Mouse (Mus musculus) MEL (cell line): ENCODE data around the gene Ctdnep1.

Source experiments
- BHLHE40 ChIP-seq: IDR thresholded peaks from 2 replicates; pipeline ENCODE4 v1.6.1; 2012; ENCODE audit warnings: low read depth, mild to moderate bottlenecking, inconsistent platforms, low read length, improper control_type of control experiment, borderline replicate concordance
- CHD2 ChIP-seq: IDR thresholded peaks from 2 replicates; pipeline ENCODE4 v1.6.1; 2011; ENCODE audit warnings: low read length, improper control_type of control experiment
- CTCF ChIP-seq, 3 experiments: IDR thresholded peaks in 2 of 3; conservative IDR thresholded peaks in 1 of 3; 2 replicates each; pipeline ENCODE4 v1.5.1; 2011 to 2012; ENCODE audit warnings: low read length in 3 of 3, low read depth in 2 of 3, mild to moderate bottlenecking in 2 of 3, improper control_type of control experiment in 1 of 3, inconsistent platforms in 1 of 3, mixed read lengths in 1 of 3, moderate library complexity in 1 of 3; ENCODE audit not compliant: control insufficient read depth in 1 of 3, insufficient read depth in 1 of 3, poor library complexity in 1 of 3, severe bottlenecking in 1 of 3
- EP300 ChIP-seq, 2 experiments: IDR thresholded peaks; 2 replicates each; pipeline ENCODE4 v1.6.1; 2011; ENCODE audit warnings: improper control_type of control experiment in 2 of 2, low read length in 2 of 2, low read depth in 1 of 2, mild to moderate bottlenecking in 1 of 2
- GATA1 ChIP-seq: IDR thresholded peaks from 2 replicates; pipeline ENCODE4 v1.6.1; 2011; ENCODE audit warnings: low read depth, low read length, improper control_type of control experiment
- MYC ChIP-seq: IDR thresholded peaks from 2 replicates; pipeline ENCODE4 v1.6.1; 2011; ENCODE audit warnings: low read depth, mild to moderate bottlenecking, low read length, improper control_type of control experiment, moderate library complexity
- NRF1 ChIP-seq: IDR thresholded peaks from 2 replicates; pipeline ENCODE4 v1.6.1; 2014; ENCODE audit warnings: low read depth, mild to moderate bottlenecking, inconsistent platforms, low read length, improper control_type of control experiment, moderate library complexity; ENCODE audit not compliant: poor library complexity, insufficient read depth, severe bottlenecking
- POLR2A ChIP-seq, 2 experiments: IDR thresholded peaks; 2 replicates each; pipeline ENCODE4 v1.6.1; 2011 to 2012; ENCODE audit warnings: low read length in 2 of 2, mild to moderate bottlenecking in 2 of 2, control low read depth in 1 of 2, improper control_type of control experiment in 1 of 2, low read depth in 1 of 2, moderate library complexity in 1 of 2; ENCODE audit not compliant: control insufficient read depth in 1 of 2, insufficient read depth in 1 of 2, poor library complexity in 1 of 2
- ZC3H11A ChIP-seq: IDR thresholded peaks from 2 replicates; pipeline ENCODE4 v1.6.1; 2012; ENCODE audit warnings: low read depth, mild to moderate bottlenecking, inconsistent platforms, low read length, improper control_type of control experiment
- ZKSCAN1 ChIP-seq: IDR thresholded peaks from 2 replicates; pipeline ENCODE4 v1.6.1; 2012; ENCODE audit warnings: low read depth, mild to moderate bottlenecking, inconsistent platforms, low read length, improper control_type of control experiment, moderate library complexity
- ZMIZ1 ChIP-seq: IDR thresholded peaks from 2 replicates; pipeline ENCODE4 v1.6.1; 2012; ENCODE audit warnings: low read depth, mild to moderate bottlenecking, inconsistent platforms, low read length, improper control_type of control experiment, moderate library complexity

DNA sequence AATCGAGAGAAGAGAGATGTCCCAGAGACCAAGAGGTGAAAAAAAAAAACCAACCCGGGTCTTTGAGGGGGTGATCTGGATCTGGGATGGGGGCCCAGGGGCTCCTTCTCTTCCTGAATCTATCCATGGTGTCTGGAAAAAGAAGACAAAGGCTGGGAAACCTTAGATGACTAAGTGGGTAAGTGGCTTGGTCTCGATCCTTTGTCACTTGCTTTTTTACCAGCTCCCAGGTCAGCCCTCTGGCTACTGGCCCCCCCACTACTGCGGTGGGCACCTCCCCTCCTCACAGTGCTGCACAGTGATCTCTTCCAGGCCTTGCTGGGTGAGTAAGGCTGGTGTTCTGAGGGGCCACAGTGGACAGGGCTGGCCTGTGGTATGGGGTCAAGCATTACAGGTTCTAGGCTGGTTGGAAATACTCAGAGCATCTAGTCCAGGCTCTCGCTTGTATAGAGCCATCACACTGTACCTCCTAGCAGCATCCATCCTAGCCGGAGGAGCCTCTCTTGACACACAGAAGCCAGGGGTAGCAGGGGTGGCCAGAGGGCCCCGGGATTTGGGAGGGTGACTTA, 36.3 kb downstream of the Ctdnep1 start:
- no peak for TF ChIP-seq MYC
- TF ChIP-seq ZC3H11A, result no peak
- no peak for TF ChIP-seq POLR2A (IDR thresholded peaks at IDR 0.05; ENCODE audit: control insufficient read depth in 1 of 2, insufficient read depth in 1 of 2, low read depth in 1 of 2, low read length in 2 of 2, poor library complexity in 1 of 2)
- TF ChIP-seq NRF1, result no peak
- no peak for TF ChIP-seq GATA1
- no peak for TF ChIP-seq CHD2
- TF ChIP-seq CTCF (IDR thresholded peaks at IDR 0.05 in 2 of 3, conservative IDR thresholded peaks at IDR 0.05 in 1 of 3; ENCODE audit: control insufficient read depth in 1 of 3, insufficient read depth in 1 of 3, low read depth in 2 of 3, low read length in 3 of 3, poor library complexity in 1 of 3, severe bottlenecking in 1 of 3), result no peak
- no peak for TF ChIP-seq ZMIZ1
- no peak for TF ChIP-seq BHLHE40
- no peak for TF ChIP-seq EP300 (IDR thresholded peaks at IDR 0.05; ENCODE audit: low read depth in 1 of 2, low read length in 2 of 2)
- TF ChIP-seq ZKSCAN1, result no peak
